ENCODE assay signal across 8 mouse cellular contexts in the genomic region with DNA sequence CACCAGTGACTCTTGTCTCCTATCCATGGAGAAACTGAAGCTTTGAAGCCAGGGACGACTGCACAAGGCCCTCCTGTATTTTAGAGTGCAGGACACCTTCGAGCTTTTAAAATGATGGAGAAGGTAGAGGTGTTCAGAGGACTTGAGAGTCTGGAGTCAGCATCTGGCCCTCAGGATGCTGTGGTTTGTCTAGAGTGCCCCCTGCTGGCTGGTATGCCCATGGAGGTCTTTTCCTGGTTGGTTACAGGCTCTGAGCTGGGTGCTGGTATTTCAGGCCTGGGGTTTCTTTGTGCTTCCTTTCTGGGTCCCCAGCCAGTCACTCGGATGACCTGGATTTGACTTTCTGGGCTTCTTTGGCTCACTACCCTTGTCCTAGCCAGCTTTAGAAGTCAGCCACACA.
DNase-seq lines count a peak whose midpoint lies in the region; ATAC-seq and TF ChIP-seq lines count a peak whose summit lies in the region.

No protein-coding gene starts in this region.

- H3K27ac ChIP-seq in hindbrain, embryonic 11.5 days (ENCODE audit: low read depth, low read length): no peak overlapping the region
- H3K27ac ChIP-seq in hindbrain, embryonic 12.5 days: no peak overlapping the region
- no peak overlapping the region for H3K27ac ChIP-seq in thymus, adult 2 months (ENCODE audit: control insufficient read depth, insufficient read depth, low read length)

- H3K9ac ChIP-seq in hindbrain, embryonic 11.5 days (ENCODE audit: low read depth, low read length): no peak overlapping the region
- no peak overlapping the region for H3K9ac ChIP-seq in hindbrain, embryonic 12.5 days

- H3K36me3 ChIP-seq in hindbrain, embryonic 11.5 days (ENCODE audit: control insufficient read depth, insufficient read depth, low read length): no peaks in the 10 kb centered on the region
- H3K36me3 ChIP-seq in hindbrain, embryonic 12.5 days: peaks cover 11% of the 10 kb centered on the region
- no peaks in the 10 kb centered on the region for H3K36me3 ChIP-seq in thymus, adult 2 months (ENCODE audit: control insufficient read depth, insufficient read depth, low read length)

- no peak overlapping the region for H3K4me2 ChIP-seq in hindbrain, embryonic 11.5 days (replicated peaks; ENCODE audit: low read depth, low read length)
- H3K4me2 ChIP-seq in hindbrain, embryonic 12.5 days (replicated peaks): no peak overlapping the region

- H3K9me3 ChIP-seq in hindbrain, embryonic 11.5 days (ENCODE audit: control insufficient read depth, low read length): no peaks in the 10 kb centered on the region
- H3K9me3 ChIP-seq in hindbrain, embryonic 12.5 days (replicated peaks): no peaks in the 10 kb centered on the region

- peak; percentile 73; the same call in 1 of the 2 replicates for TF ChIP-seq CTCF in thymus, adult 2 months (IDR thresholded peaks at IDR 0.05; ENCODE audit: borderline replicate concordance, control insufficient read depth, extremely low read depth, insufficient read depth, low read length, poor library complexity)

- ATAC-seq in hindbrain, embryonic 11.5 days (ENCODE audit: low FRiP score): no peak
- ATAC-seq in hindbrain, embryonic 12.5 days (ENCODE audit: low FRiP score): no peak
- ATAC-seq in frontal cortex, adult (ENCODE audit: low TSS enrichment): peak; percentile 70
- ATAC-seq in megakaryocyte, adult 5-6 weeks (ENCODE audit: poor library complexity, severe bottlenecking): peak; percentile 63

- no peaks in the 10 kb centered on the region for H3K27me3 ChIP-seq in hindbrain, embryonic 11.5 days (ENCODE audit: control insufficient read depth, insufficient read depth, low read length)
- no peaks in the 10 kb centered on the region for H3K27me3 ChIP-seq in hindbrain, embryonic 12.5 days
- H3K27me3 ChIP-seq in thymus, adult 2 months (ENCODE audit: control insufficient read depth, insufficient read depth, low read length): no peaks in the 10 kb centered on the region

- DNase-seq in hindbrain, embryonic 11.5 days (ENCODE audit: low spot score): peak; percentile 75
- DNase-seq in CD4-positive helper T cell, adult 2 months (ENCODE audit: low read depth, low spot score): peak; percentile 65
- DNase-seq in adrenal gland, postnatal 36 days: peak; percentile 80 to 85
- DNase-seq in large intestine, adult 2 months (ENCODE audit: low read depth, low spot score): peak; percentile 39
- DNase-seq in thymus, adult 2 months: peak; percentile 83

- no peak for TF ChIP-seq POLR2A in thymus, adult 2 months (IDR thresholded peaks at IDR 0.05; ENCODE audit: control insufficient read depth, extremely low read depth, insufficient read depth, low read length, poor library complexity)

- WGBS in hindbrain, embryonic 11.5 days: 50% methylated on average over 3 of the region's 3 CpGs
- WGBS in hindbrain, embryonic 12.5 days: 62% methylated on average over 3 of the region's 3 CpGs
- WGBS in large intestine, adult 2 months: 54% methylated on average over 3 of the region's 3 CpGs
- WGBS in thymus, adult 2 months: 75% methylated on average over 3 of the region's 3 CpGs

- no peak overlapping the region for H3K4me3 ChIP-seq in hindbrain, embryonic 11.5 days (ENCODE audit: low read depth, low read length)
- H3K4me3 ChIP-seq in hindbrain, embryonic 12.5 days: no peak overlapping the region
- H3K4me3 ChIP-seq in thymus, adult 2 months (ENCODE audit: control insufficient read depth, insufficient read depth, low read length): no peak overlapping the region

- H3K4me1 ChIP-seq in hindbrain, embryonic 11.5 days (replicated peaks; ENCODE audit: control insufficient read depth, insufficient read depth, low read length): peaks cover 3% of the 10 kb centered on the region; the same call in 1 of the 2 replicates
- peaks cover 37% of the 10 kb centered on the region for H3K4me1 ChIP-seq in hindbrain, embryonic 12.5 days
- peaks cover 14% of the 10 kb centered on the region for H3K4me1 ChIP-seq in thymus, adult 2 months (replicated peaks; ENCODE audit: control insufficient read depth, insufficient read depth, low read length)

Comparison
In these comparisons a context has a peak if more than half of its experiments do, and no peak if none do; other contexts are left out.
1. ATAC-seq: peak in frontal cortex, adult (single experiment) and megakaryocyte, adult 5-6 weeks (single experiment); none in hindbrain, embryonic 11.5 days (single experiment) and hindbrain, embryonic 12.5 days (single experiment).
2. Peak in every context shown above with its lines, with median percentiles within 50 percentile points of each other: DNase-seq.